Mouse (Mus musculus) heart, adult 2 months (tissue): ENCODE measurements around the gene Lsm2. TPM values are rescaled to one million over a fixed set of nuclear protein-coding genes. Genes with fewer than 3 reads are reported as not detected.
A peak's percentile ranks its signal among the peaks of the same experiment; 100 is the strongest.
"Not testable (repeated sequence)": the region's sequence is repeated elsewhere in the genome, so short reads cannot be mapped to it uniquely, and the experiment has no call there.

ENCODE experiments used
- DNase-seq, 2 experiments: peaks; one replicate each; pipeline ENCODE4 v3.0.0; 2021
- H3K27ac ChIP-seq: fragments of 200-600 bp; 2 replicates; pipeline ENCODE4 v1.8.1; 2022
- H3K27me3 ChIP-seq: fragments of 200-500 bp; 2 replicates; pipeline ENCODE4 v1.6.1; 2012; ENCODE audit warnings: mild to moderate bottlenecking, low read length, inconsistent platforms, mixed read lengths; ENCODE audit not compliant: control insufficient read depth, insufficient read depth
- H3K36me3 ChIP-seq: fragments of 200-500 bp; 2 replicates; pipeline ENCODE4 v1.6.1; 2012; ENCODE audit warnings: low read length, inconsistent platforms; ENCODE audit not compliant: control insufficient read depth, insufficient read depth
- H3K4me1 ChIP-seq: fragments of 200-500 bp; 2 replicates; pipeline ENCODE4 v1.6.1; 2011; ENCODE audit warnings: low read length; ENCODE audit not compliant: control insufficient read depth, insufficient read depth
- H3K4me3 ChIP-seq: fragments of 200-600 bp; 2 replicates; pipeline ENCODE4 v1.8.1; 2022
- H3K79me2 ChIP-seq: fragments of 200-500 bp; replicated peaks from 2 replicates; pipeline ENCODE4 v1.6.1; 2012; ENCODE audit warnings: mild to moderate bottlenecking, inconsistent platforms, low read length, moderate library complexity, mixed read lengths; ENCODE audit not compliant: control insufficient read depth, insufficient read depth
- H3K9ac ChIP-seq: fragments of 200-500 bp; 2 replicates; pipeline ENCODE4 v1.6.1; 2012; ENCODE audit warnings: low read depth, mild to moderate bottlenecking, control low read depth, inconsistent platforms, low read length, mixed read lengths
- CTCF ChIP-seq: fragments of 200-600 bp; IDR thresholded peaks from 2 replicates; pipeline ENCODE4 v1.8.1; 2022; ENCODE audit warnings: antibody characterized with exemption, mild to moderate bottlenecking, moderate library complexity
- EP300 ChIP-seq: fragments of 200-500 bp; IDR thresholded peaks from 2 replicates; pipeline ENCODE4 v1.6.1; 2011; ENCODE audit warnings: low read depth, low read length, control low read depth; ENCODE audit not compliant: insufficient read depth
- POLR2A ChIP-seq: fragments of 200-500 bp; IDR thresholded peaks from 2 replicates; pipeline ENCODE4 v1.6.1; 2011; ENCODE audit warnings: mild to moderate bottlenecking, low read depth, low read length, control low read depth; ENCODE audit not compliant: insufficient read depth
- WGBS: fragments of 180-500 bp; shearing (Covaris S2); methylation state at CpG from one replicate; pipeline ENCODE4 v1.1.7; 2018; 5-methylcytosine and 5-hydroxymethylcytosine counted together
- intact Hi-C: fragments of 180-260 bp; cut with DNase I; formaldehyde crosslinking; loops from one replicate; pipeline ENCODE4 v1.15.1; 2025
- polyA plus RNA-seq: library from polyadenylated mRNA; depleted of rRNA; stranded (reverse); fragments of >200 nt; gene quantifications from 2 replicates; pipeline ENCODE4 v1.2.3, GENCODE M21; 2012
- total RNA-seq, 2 experiments: library from RNA; stranded (reverse); gene quantifications; 2 replicates each; pipeline ENCODE4 v1.2.3; 2021

Gene Lsm2
- total and polyA plus RNA-seq, 3 experiments: 17.3 to 50.7 (median 21.3) TPM

GRCm38 (mm10) chr17:34959881-34960515 is 21.7 kb upstream of the Lsm2 start:
- H3K4me3 ChIP-seq: peak overlapping the region; percentile 80
- intact Hi-C loops: no loop called here
- H3K27ac ChIP-seq: peak overlapping the region; percentile 100
- no peak for TF ChIP-seq POLR2A
- no peak for TF ChIP-seq EP300
- TF ChIP-seq CTCF: no peak
- peak overlapping the region; percentile 97 for H3K9ac ChIP-seq
- 14% methylated on average over 12 of the region's 12 CpGs for WGBS
- no peaks in the 10 kb centered on the region for H3K27me3 ChIP-seq
- DNase-seq: peak; percentile 63
- peaks cover 1% of the 10 kb centered on the region; the same call in 1 of the 2 replicates for H3K4me1 ChIP-seq
- no peaks in the 10 kb centered on the region for H3K79me2 ChIP-seq
- no peaks in the 10 kb centered on the region; the same call in 1 of the 2 replicates for H3K36me3 ChIP-seq

- no peak for DNase-seq
- intact Hi-C loops: no loop called here
- Histone ChIP-seq H3K36me3 (no peaks in the 10 kb centered on the region; the same call in 1 of the 2 replicates), H3K9ac (no peak overlapping the region), H3K4me1 (peaks cover 5% of the 10 kb centered on the region), H3K27ac (peak overlapping the region; percentile 100), H3K79me2 (no peaks in the 10 kb centered on the region), H3K4me3 (no peak overlapping the region), H3K27me3 (no peaks in the 10 kb centered on the region)
- TF ChIP-seq CTCF (no peak), EP300 (no peak), POLR2A (no peak)
Observed at GRCm38 (mm10) chr17:34960702-34961493, 20.8 kb upstream of the Lsm2 start.

- Histone ChIP-seq H3K4me3 (no peak overlapping the region), H3K79me2 (no peaks in the 10 kb centered on the region), H3K9ac (no peak overlapping the region), H3K27ac (peak overlapping the region; percentile 45), H3K27me3 (no peaks in the 10 kb centered on the region), H3K4me1 (peaks cover 5% of the 10 kb centered on the region), H3K36me3 (no peaks in the 10 kb centered on the region; the same call in 1 of the 2 replicates)
- intact Hi-C loops: no loop called here
- TF ChIP-seq EP300: no peak
- TF ChIP-seq CTCF: no peak
- no peak for TF ChIP-seq POLR2A
- WGBS: 13% methylated on average over 3 of the region's 3 CpGs
- peak in 1 of 2 experiments; percentile 25 for DNase-seq
Observed at GRCm38 (mm10) chr17:34962125-34962524, 19.5 kb upstream of the Lsm2 start.

GRCm38 (mm10) chr17:34962841-34963240 is 18.8 kb upstream of the Lsm2 start:
- Histone ChIP-seq H3K9ac (no peak overlapping the region), H3K27me3 (no peaks in the 10 kb centered on the region), H3K4me3 (no peak overlapping the region), H3K4me1 (peaks cover 5% of the 10 kb centered on the region), H3K79me2 (no peaks in the 10 kb centered on the region), H3K27ac (no peak overlapping the region; the same call in 1 of the 2 replicates), H3K36me3 (no peaks in the 10 kb centered on the region; the same call in 1 of the 2 replicates)
- 75% methylated on average over 1 of the region's 1 CpGs for WGBS
- DNase-seq: no peak
- TF ChIP-seq POLR2A (no peak), EP300 (no peak), CTCF (no peak)
- intact Hi-C loops: no loop called here

GRCm38 (mm10) chr17:34964640-34965049 is 17.0 kb upstream of the Lsm2 start:
- no peak overlapping the region; the same call in 1 of the 2 replicates for H3K27ac ChIP-seq
- TF ChIP-seq POLR2A (no peak), CTCF (no peak), EP300 (no peak)

GRCm38 (mm10) chr17:34965627-34966026 is 16.0 kb upstream of the Lsm2 start:
- peaks cover 4% of the 10 kb centered on the region for H3K4me1 ChIP-seq
- no peak for TF ChIP-seq POLR2A
- TF ChIP-seq EP300: no peak
- TF ChIP-seq CTCF: no peak
- no peak overlapping the region for H3K4me3 ChIP-seq
- H3K27ac ChIP-seq: peak overlapping the region; percentile 54
- H3K9ac ChIP-seq: no peak overlapping the region
- no peaks in the 10 kb centered on the region for H3K79me2 ChIP-seq
- H3K27me3 ChIP-seq: no peaks in the 10 kb centered on the region
- no peaks in the 10 kb centered on the region for H3K36me3 ChIP-seq
- WGBS: 41% methylated on average over 5 of the region's 5 CpGs
- DNase-seq: no peak
- intact Hi-C loops: no loop called here

More at GRCm38 (mm10) chr17:34964640-34965049, 17.0 kb upstream of the Lsm2 start:
- H3K36me3 ChIP-seq: no peaks in the 10 kb centered on the region; the same call in 1 of the 2 replicates
- intact Hi-C loops: no loop called here
- WGBS: 57% methylated on average over 1 of the region's 1 CpGs
- peaks cover 5% of the 10 kb centered on the region for H3K4me1 ChIP-seq
- H3K27me3 ChIP-seq: no peaks in the 10 kb centered on the region
- no peak overlapping the region for H3K9ac ChIP-seq
- no peak for DNase-seq
- no peak overlapping the region for H3K4me3 ChIP-seq
- no peaks in the 10 kb centered on the region for H3K79me2 ChIP-seq

GRCm38 (mm10) chr17:34969822-34970221 is 11.8 kb upstream of the Lsm2 start, which contains the start of gene Gm20481:
TSS of gene Gm20481 (plus strand) at chr17:34969912.
- H3K36me3 ChIP-seq, H3K27me3 ChIP-seq, H3K9ac ChIP-seq, H3K79me2 ChIP-seq, H3K4me3 ChIP-seq, H3K4me1 ChIP-seq, H3K27ac ChIP-seq, DNase-seq: not testable (repeated sequence)
- WGBS: 50% methylated on average over 8 of the region's 11 CpGs
- intact Hi-C loops: loop anchor here (10.0 kb wide), 1 partner anchor 1305 kb away; the partner anchor contains the start of gene Trim39

- H3K27ac ChIP-seq, H3K79me2 ChIP-seq, H3K4me3 ChIP-seq, H3K9ac ChIP-seq, H3K36me3 ChIP-seq, DNase-seq, H3K27me3 ChIP-seq, H3K4me1 ChIP-seq: not testable (repeated sequence)
- WGBS: 26% methylated on average over 20 of the region's 37 CpGs
- intact Hi-C loops: loop anchor here (10.0 kb wide), 1 partner anchor 1304 kb away; the partner anchor contains the start of gene Trim39
Observed at GRCm38 (mm10) chr17:34970850-34971249, 10.8 kb upstream of the Lsm2 start.
